Mouse (Mus musculus) duodenum, adult 2 months (tissue): ENCODE results near the gene Adipor1. TPM values are rescaled to one million over a fixed set of nuclear protein-coding genes. Genes with fewer than 3 reads are reported as not detected.

ENCODE experiments used
- polyA plus RNA-seq: library from polyadenylated mRNA; depleted of rRNA; stranded (reverse); fragments of >200 nt; gene quantifications from 2 replicates; pipeline ENCODE4 v1.2.3, GENCODE M21; 2012; ENCODE audit warnings: low replicate concordance; rRNA removed

Gene Adipor1
- polyA plus RNA-seq = 118 and 137 TPM in 2 replicates

GRCm38 (mm10) chr1:134415168-134415831 is at the start of gene Adipor1:
Gene Adipor1, plus strand, starts transcription at chr1:134415378.

GRCm38 (mm10) chr1:134385666-134386065 is 29.5 kb upstream of the Adipor1 start, which contains the start of gene 4933406M09Rik:
Gene 4933406M09Rik, plus strand, starts transcription at chr1:134385940.

GRCm38 (mm10) chr1:134405509-134406413 is 9.4 kb upstream of the Adipor1 start, which contains the start of gene Cyb5r1:
Gene Cyb5r1, plus strand, starts transcription at chr1:134405559.

GRCm38 (mm10) chr1:134454904-134455824 is 40.0 kb downstream of the Adipor1 start, which contains the start of gene Klhl12:
Gene Klhl12, plus strand, starts transcription at chr1:134455531.

Other genes starting within 250 kb of the Adipor1 start
- gene Chil1, start 233.2 kb upstream of the Adipor1 start, polyA plus RNA-seq = 0.18 and 0.32 TPM in 2 replicates
- 0.06 TPM in 1 of 2 replicates, not detected in the other for gene Mybph, start 221.9 kb upstream of the Adipor1 start, polyA plus RNA-seq
- 0.95 and 1.8 TPM in 2 replicates for gene Adora1, start 179.9 kb upstream of the Adipor1 start, polyA plus RNA-seq
- gene Myog, start 125.4 kb upstream of the Adipor1 start, polyA plus RNA-seq = not detected in 2 replicates
- gene Ppfia4, start 82.5 kb upstream of the Adipor1 start, polyA plus RNA-seq = 7.8 and 11.5 TPM in 2 replicates
- 83.7 and 107 TPM in 2 replicates for gene Tmem183a, start 53.4 kb upstream of the Adipor1 start, polyA plus RNA-seq
- gene 4933406M09Rik, start 29.4 kb upstream of the Adipor1 start, polyA plus RNA-seq = not detected in 2 replicates
- gene Cyb5r1, start 9.8 kb upstream of the Adipor1 start, polyA plus RNA-seq = 17.3 and 43.0 TPM in 2 replicates
- gene Klhl12, start 40.2 kb downstream of the Adipor1 start, polyA plus RNA-seq = 1.9 and 2.1 TPM in 2 replicates
- gene Rabif, start 79.3 kb downstream of the Adipor1 start, polyA plus RNA-seq = 5.8 and 9.4 TPM in 2 replicates
- gene Mgat4e, start 134.3 kb downstream of the Adipor1 start, polyA plus RNA-seq = not detected in 2 replicates
- gene Kdm5b, start 144.8 kb downstream of the Adipor1 start, polyA plus RNA-seq = 10.1 TPM in 2 replicates
- 0.02 and 0.23 TPM in 2 replicates for gene Syt2, start 231.3 kb downstream of the Adipor1 start, polyA plus RNA-seq